Mouse (Mus musculus) hindbrain, embryonic 13.5 days (tissue): ENCODE results near the gene Emp3. TPM values are rescaled to one million over a fixed set of nuclear protein-coding genes. Genes with fewer than 3 reads are reported as not detected.
"Not testable (repeated sequence)": the region's sequence is repeated elsewhere in the genome, so short reads cannot be mapped to it uniquely, and the experiment has no call there.

Experiments used
- ATAC-seq: fragments of 200-750 bp; cut with Nextera tagmentation; 2 replicates; pipeline ENCODE4 v1.8.0; 2017; ENCODE audit warnings: moderate TSS enrichment; ENCODE audit not compliant: low FRiP score
- H3K27ac ChIP-seq: fragments of 300-500 bp; sonication (generic); 2 replicates; pipeline ENCODE4 v1.5.1; 2015; ENCODE audit warnings: inconsistent platforms, mild to moderate bottlenecking, moderate library complexity
- H3K27me3 ChIP-seq: fragments of 300-500 bp; sonication (generic); 2 replicates; pipeline ENCODE4 v1.6.1; 2015; ENCODE audit warnings: mild to moderate bottlenecking, inconsistent platforms
- H3K36me3 ChIP-seq: fragments of 300-500 bp; sonication (generic); 2 replicates; pipeline ENCODE4 v1.6.1; 2015; ENCODE audit warnings: mild to moderate bottlenecking, inconsistent platforms
- H3K4me1 ChIP-seq: fragments of 300-500 bp; sonication (generic); replicated peaks from 2 replicates; pipeline ENCODE4 v1.6.1; 2015; ENCODE audit warnings: inconsistent platforms
- H3K4me2 ChIP-seq: fragments of 300-500 bp; sonication (generic); 2 replicates; pipeline ENCODE4 v1.6.1; 2015; ENCODE audit warnings: inconsistent platforms, mild to moderate bottlenecking, moderate library complexity
- H3K4me3 ChIP-seq: fragments of 300-500 bp; sonication (generic); 2 replicates; pipeline ENCODE4 v1.5.1; 2015; ENCODE audit warnings: mild to moderate bottlenecking, inconsistent platforms
- H3K9ac ChIP-seq: fragments of 300-500 bp; sonication (generic); 2 replicates; pipeline ENCODE4 v1.6.1; 2015; ENCODE audit warnings: mild to moderate bottlenecking, inconsistent platforms
- H3K9me3 ChIP-seq: fragments of 300-500 bp; sonication (generic); 2 replicates; pipeline ENCODE4 v1.6.1; 2016; ENCODE audit warnings: inconsistent platforms
- WGBS: fragments of 180-500 bp; shearing (Covaris S2); methylation state at CpG from one replicate; pipeline ENCODE4 v1.1.7; 2015; 5-methylcytosine and 5-hydroxymethylcytosine counted together
- polyA plus RNA-seq: library from polyadenylated mRNA; unstranded; fragments of >200 nt; fragmentation: Nextera tagmentation; extraction: Ambion mirVana; gene quantifications from 2 replicates; pipeline ENCODE4 v1.2.1, GENCODE M21; 2015

The Emp3 gene
- polyA plus RNA-seq, 1 experiment from 2014 or later = 33.7 TPM

DNA sequence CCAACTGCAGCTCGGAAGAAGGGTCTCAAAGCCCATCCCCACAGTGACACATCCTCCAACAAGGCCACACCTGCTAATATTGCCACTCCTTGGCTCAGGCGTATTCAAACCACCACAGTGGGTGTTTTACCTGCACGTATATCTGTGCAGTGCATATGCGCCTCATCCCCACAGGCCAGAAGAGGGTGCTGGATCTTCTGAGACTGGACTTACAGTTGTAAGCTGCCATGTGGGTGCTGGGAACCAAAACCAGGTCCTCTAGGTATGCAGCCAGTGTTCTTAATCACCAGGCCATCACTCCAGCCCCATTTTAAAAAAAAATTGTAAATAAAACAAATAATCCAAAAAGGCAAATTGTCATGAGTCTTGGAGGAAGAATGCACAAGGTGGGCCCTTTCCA lies 40.7 kb downstream of the Emp3 start:
- Histone ChIP-seq H3K4me2 (no peak overlapping the region), H3K27ac (no peak overlapping the region; the same call in 1 of the 2 replicates), H3K36me3 (peaks cover 97% of the 10 kb centered on the region), H3K9ac (no peak overlapping the region), H3K4me1 (no peaks in the 10 kb centered on the region), H3K27me3 (no peaks in the 10 kb centered on the region), H3K4me3 (no peak overlapping the region), H3K9me3 (no peaks in the 10 kb centered on the region)
- ATAC-seq = no peak
- WGBS = 97% methylated on average over 4 of the region's 4 CpGs

DNA sequence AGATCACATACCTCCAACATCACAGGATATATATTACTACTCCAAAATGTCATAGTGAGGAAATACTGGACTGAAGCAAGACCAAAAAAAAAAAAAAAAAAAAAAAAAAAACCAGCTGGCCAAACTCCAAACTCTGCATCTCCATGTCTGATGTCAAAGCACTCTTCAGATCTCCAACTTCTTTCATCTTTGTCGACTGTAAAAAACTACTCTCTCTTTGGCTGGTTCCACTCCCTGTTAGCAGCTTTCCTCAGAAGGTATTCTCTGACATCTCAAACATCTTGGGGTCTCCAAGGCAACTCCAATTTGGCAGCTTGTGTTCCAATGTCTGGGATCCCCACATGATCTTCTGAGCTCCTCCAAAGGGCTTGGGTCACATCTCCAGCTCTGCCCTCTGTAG lies 42.9 kb downstream of the Emp3 start, which contains the start of gene Grin2d:
TSS of gene Grin2d (minus strand) at position 101 of the 400 bp plus-strand sequence.
- not testable (repeated sequence) for H3K4me3 ChIP-seq, H3K27me3 ChIP-seq, H3K4me2 ChIP-seq, H3K9ac ChIP-seq, ATAC-seq, H3K27ac ChIP-seq, H3K9me3 ChIP-seq
- WGBS = 100% methylated on average over 1 of the region's 1 CpGs
- H3K36me3 ChIP-seq = peaks cover 89% of the 10 kb centered on the region
- peaks cover 19% of the 10 kb centered on the region for H3K4me1 ChIP-seq

DNA sequence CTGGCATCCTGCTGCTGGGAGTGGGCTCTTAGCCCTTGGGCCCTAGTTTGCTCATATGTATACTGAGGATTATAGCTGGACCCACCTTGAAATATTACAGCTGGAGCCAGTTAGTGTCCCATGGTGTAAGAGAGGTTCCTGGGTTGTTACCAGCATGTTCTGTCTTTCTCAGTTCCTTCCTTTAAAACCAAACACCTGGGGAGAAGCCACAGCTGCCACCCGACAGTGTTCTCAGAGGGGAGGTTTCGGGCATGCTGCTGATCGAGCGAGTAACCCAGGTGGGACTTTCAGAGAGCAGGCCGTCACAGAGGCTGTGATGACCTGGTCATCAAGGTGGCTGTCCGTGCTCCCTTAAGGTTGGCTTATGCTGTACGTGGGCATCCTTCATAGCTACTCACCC lies 44.3 kb downstream of the Emp3 start:
- no peaks in the 10 kb centered on the region for H3K27me3 ChIP-seq
- H3K9ac ChIP-seq = no peak overlapping the region
- peaks cover 20% of the 10 kb centered on the region for H3K4me1 ChIP-seq
- no peak overlapping the region for H3K4me2 ChIP-seq
- H3K9me3 ChIP-seq = no peaks in the 10 kb centered on the region
- H3K4me3 ChIP-seq = no peak overlapping the region
- no peak overlapping the region for H3K27ac ChIP-seq
- peaks cover 76% of the 10 kb centered on the region for H3K36me3 ChIP-seq
- WGBS = 96% methylated on average over 7 of the region's 7 CpGs
- ATAC-seq = no peak

DNA sequence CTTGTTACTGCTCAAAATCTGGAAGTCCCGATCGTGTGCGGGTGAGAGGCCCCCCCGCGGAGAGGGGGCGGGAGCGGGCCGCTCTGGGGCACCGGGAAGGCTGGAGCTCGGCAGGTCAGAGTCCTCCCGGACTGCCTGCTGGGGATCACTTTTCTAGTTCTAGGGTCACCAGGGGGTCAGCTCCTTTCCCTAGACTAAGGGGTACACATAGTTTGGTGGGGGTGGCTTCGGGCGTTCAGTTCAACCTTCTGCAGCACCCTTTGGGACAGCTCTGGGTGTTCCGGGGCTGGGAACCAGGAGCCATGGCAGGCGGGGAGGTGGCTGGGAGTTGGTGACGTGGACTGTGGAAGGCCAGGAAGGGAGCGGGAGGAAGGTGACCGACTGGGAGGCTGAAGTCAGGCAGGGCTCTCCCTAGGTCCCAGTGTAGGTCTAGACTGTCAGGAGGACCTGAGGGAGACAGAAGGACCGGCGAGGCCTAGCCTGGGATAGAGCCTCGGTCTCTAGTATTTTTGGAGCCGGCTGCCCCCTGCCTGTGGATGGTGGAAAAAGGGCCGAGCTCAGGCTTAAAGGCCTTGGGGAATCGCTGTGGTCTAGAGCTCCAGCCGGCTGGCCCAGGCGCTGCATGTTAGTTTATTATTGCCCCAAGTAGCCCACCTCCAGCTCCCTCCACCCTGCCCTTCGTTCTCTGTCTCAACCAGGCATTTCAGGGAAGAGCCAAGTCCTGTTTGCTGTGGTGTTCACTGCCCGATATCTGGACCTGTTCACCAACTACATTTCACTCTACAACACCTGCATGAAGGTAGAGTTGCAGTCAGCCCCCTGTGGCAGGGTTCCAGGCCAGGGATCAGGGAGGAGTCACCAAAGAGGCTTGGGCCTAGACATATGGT lies 47.9 kb downstream of the Emp3 start:
- H3K4me1 ChIP-seq = peaks cover 53% of the 10 kb centered on the region
- peaks cover 40% of the 10 kb centered on the region for H3K36me3 ChIP-seq
- H3K27me3 ChIP-seq = peaks cover 31% of the 10 kb centered on the region
- 3% methylated on average over 28 of the region's 28 CpGs for WGBS
- peak overlapping the region; percentile 98 for H3K9ac ChIP-seq
- H3K9me3 ChIP-seq = no peaks in the 10 kb centered on the region
- peak overlapping the region; percentile 89 for H3K27ac ChIP-seq
- ATAC-seq = peak; percentile 26
- peak overlapping the region; percentile 68 for H3K4me3 ChIP-seq
- H3K4me2 ChIP-seq = peak overlapping the region; percentile 83

DNA sequence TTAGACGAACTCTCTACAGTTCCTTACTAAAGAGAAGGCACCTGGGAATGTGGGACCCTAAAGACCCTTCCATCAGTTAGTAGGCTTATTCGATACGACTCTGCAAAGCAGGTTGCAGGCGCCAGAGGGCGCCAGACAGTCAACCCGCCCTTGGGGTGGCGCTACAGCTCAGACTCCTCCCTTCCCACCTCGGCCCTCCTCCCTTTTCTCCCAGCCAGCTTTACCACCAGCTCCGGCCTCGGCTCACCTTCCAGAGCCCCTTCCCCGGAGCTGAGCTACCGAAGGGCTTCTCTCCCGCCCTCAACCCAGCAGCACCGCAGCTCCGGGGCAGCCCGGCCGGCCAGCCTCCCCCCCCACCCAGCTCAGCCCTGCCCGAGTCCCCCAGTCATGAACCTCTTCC lies 48.6 kb downstream of the Emp3 start, which contains the start of gene Kdelr1:
TSS of gene Kdelr1 (plus strand) at position 149 of the 400 bp plus-strand sequence.
- ATAC-seq = peak; percentile 63

DNA sequence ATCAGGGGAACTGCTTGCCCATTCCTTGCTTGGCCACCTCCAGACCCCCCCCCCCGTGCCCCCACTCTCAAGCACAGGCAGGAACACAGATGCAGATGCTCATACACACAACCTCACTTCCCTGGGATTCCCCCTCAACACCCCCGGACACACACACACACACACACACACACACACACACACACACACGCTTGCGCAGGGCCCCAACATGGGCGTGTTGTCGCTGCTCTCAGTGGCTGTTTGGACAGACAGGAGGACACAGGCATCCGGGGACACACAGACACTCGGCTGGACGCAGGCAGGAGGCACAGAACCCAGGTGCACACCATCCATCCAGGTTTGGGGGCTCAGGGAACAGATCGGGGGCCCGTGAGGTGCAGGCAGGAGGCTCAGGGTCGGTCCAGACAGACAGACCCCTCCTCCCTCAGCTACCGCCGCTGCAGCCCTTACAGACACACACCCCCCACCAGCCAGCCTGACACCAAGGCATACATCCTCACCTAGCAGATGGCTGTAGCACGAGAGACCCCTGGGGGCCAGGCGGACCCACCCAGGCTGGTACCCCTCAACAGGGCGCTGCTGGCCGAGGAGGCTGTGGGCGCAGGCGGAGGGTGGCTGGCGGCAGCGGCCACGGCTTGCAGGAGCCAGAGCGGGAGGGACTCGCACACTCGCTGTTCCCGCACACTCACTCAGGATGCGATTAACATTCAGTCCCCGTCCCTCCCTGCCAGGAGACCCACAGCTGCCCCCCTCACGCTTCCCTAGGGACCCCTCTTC lies 50.7 kb downstream of the Emp3 start:
- no peak for ATAC-seq
- Histone ChIP-seq H3K36me3 (peaks cover 13% of the 10 kb centered on the region), H3K4me3 (peak overlapping the region; percentile 48), H3K27me3 (peaks cover 47% of the 10 kb centered on the region), H3K4me1 (peaks cover 71% of the 10 kb centered on the region), H3K27ac (peak overlapping the region; percentile 75), H3K9ac (peak overlapping the region; percentile 81), H3K9me3 (no peaks in the 10 kb centered on the region), H3K4me2 (peak overlapping the region; percentile 72)
- WGBS = under 1% methylated on average over 28 of the region's 30 CpGs

More for the DNA sequence above, 48.6 kb downstream of the Emp3 start, which contains the start of gene Kdelr1:
- Histone ChIP-seq H3K4me1 (peaks cover 60% of the 10 kb centered on the region), H3K9me3 (no peaks in the 10 kb centered on the region), H3K4me2 (peak within 1 kb of the TSS; percentile 83), H3K4me3 (peak within 1 kb of the TSS; percentile 68), H3K36me3 (peaks cover 34% of the 10 kb centered on the region), H3K27me3 (peaks cover 38% of the 10 kb centered on the region), H3K9ac (peak within 1 kb of the TSS; percentile 98), H3K27ac (peak within 1 kb of the TSS; percentile 89)
- under 1% methylated on average over 18 of the region's 18 CpGs for WGBS

DNA sequence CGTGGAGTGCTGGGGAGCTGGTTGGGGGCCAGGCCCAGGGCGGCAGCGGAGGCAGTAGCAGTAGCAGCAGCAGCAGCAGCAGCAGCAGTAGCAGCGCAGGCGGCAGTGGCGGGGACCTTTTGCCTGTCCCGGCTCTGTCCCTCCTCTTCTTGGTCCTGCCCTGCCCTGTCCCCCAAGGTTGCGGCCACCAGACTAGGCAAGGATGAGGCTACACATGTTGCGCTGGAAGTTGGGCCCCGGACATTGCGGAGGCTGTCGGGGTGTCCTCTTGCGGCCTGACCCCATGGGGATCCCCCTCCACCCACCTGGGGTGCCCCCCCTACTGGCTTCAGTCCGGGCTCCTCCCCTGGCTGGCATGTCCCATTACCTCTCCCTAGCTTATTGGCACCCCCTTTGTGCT lies 51.4 kb downstream of the Emp3 start:
- H3K4me3 ChIP-seq = peak overlapping the region; percentile 48
- peak overlapping the region; percentile 72 for H3K4me2 ChIP-seq
- no peaks in the 10 kb centered on the region for H3K9me3 ChIP-seq
- 6% methylated on average over 14 of the region's 14 CpGs for WGBS
- H3K27ac ChIP-seq = peak overlapping the region; percentile 75
- no peak for ATAC-seq
- H3K4me1 ChIP-seq = peaks cover 67% of the 10 kb centered on the region
- H3K36me3 ChIP-seq = peaks cover 7% of the 10 kb centered on the region
- H3K9ac ChIP-seq = peak overlapping the region; percentile 81
- peaks cover 48% of the 10 kb centered on the region for H3K27me3 ChIP-seq

DNA sequence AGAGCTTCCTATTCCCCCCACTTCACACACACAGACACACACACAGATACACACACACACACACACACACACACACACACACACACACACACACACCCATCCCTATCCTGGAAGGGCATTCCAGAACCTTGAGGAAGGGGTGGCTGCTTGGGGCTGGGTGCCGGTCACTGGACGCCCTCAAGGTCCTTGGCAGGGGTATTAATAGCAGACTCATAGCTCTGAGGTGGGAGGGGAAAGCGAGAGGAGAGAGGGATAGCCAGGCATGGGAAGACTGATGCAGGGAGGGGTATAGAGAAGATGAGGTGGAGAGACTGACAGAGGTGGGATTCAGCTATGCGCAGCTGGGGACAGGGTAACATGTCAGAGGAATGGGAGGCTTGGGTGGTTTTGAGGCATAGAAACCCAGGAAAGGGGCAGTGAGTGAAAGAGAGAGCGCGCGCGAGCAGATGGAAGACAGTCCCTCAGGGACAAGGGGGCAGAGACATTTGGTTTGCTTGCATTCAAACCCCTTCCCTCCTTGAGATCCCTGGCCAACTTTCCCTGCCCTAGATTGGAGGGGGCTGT lies 52.0 kb downstream of the Emp3 start:
- 10% methylated on average over 8 of the region's 8 CpGs for WGBS
- peaks cover 50% of the 10 kb centered on the region for H3K27me3 ChIP-seq

More for the DNA sequence above, 52.0 kb downstream of the Emp3 start:
- peak overlapping the region; percentile 72 for H3K4me2 ChIP-seq
- H3K4me1 ChIP-seq = peaks cover 61% of the 10 kb centered on the region
- H3K9ac ChIP-seq = peak overlapping the region; percentile 81
- ATAC-seq = no peak
- peak overlapping the region; percentile 48 for H3K4me3 ChIP-seq
- no peaks in the 10 kb centered on the region for H3K9me3 ChIP-seq
- H3K27ac ChIP-seq = peak overlapping the region; percentile 75; the same call in 1 of the 2 replicates
- H3K36me3 ChIP-seq = 0 out of 2 replicates have a peak, but pooled peaks cover 3% of the 10 kb centered on the region

Other genes starting within 250 kb of the Emp3 start
- 2.3 and 2.6 TPM in 2 replicates for gene Ntn5, start 237.4 kb downstream of the Emp3 start, polyA plus RNA-seq
- 0.40 and 0.86 TPM in 2 replicates for gene Sec1, start 227.0 kb downstream of the Emp3 start, polyA plus RNA-seq
- 38.5 and 41.6 TPM in 2 replicates for gene Car11, start 221.6 kb downstream of the Emp3 start, polyA plus RNA-seq
- 2.9 and 3.6 TPM in 2 replicates for gene Dbp, start 216.3 kb downstream of the Emp3 start, polyA plus RNA-seq
- gene Rpl18, start 205.9 kb downstream of the Emp3 start, polyA plus RNA-seq = 626 and 633 TPM in 2 replicates
- 24.1 and 25.0 TPM in 2 replicates for gene Sphk2, start 203.4 kb downstream of the Emp3 start, polyA plus RNA-seq
- gene Fam83e, start 200.2 kb downstream of the Emp3 start, polyA plus RNA-seq = 0.48 and 0.83 TPM in 2 replicates
- gene Spaca4, start 195.6 kb downstream of the Emp3 start, polyA plus RNA-seq = not detected in 2 replicates
- gene Lmtk3, start 137.7 kb downstream of the Emp3 start, polyA plus RNA-seq = 21.1 and 22.8 TPM in 2 replicates
- gene Sult2b1, start 136.7 kb downstream of the Emp3 start, polyA plus RNA-seq = 5.2 and 5.3 TPM in 2 replicates
- 327 and 333 TPM in 2 replicates for gene Cyth2, start 106.8 kb downstream of the Emp3 start, polyA plus RNA-seq
- 0.50 and 0.81 TPM in 2 replicates for gene Kcnj14, start 96.6 kb downstream of the Emp3 start, polyA plus RNA-seq
- gene Grwd1, start 90.5 kb downstream of the Emp3 start, polyA plus RNA-seq = 37.5 and 40.3 TPM in 2 replicates
- gene Kdelr1, start 48.6 kb downstream of the Emp3 start, polyA plus RNA-seq = 40.6 and 45.7 TPM in 2 replicates
- 1.5 and 1.6 TPM in 2 replicates for gene Grin2d, start 43.0 kb downstream of the Emp3 start, polyA plus RNA-seq
- gene Syngr4, start 24.7 kb downstream of the Emp3 start, polyA plus RNA-seq = 0.17 and 0.36 TPM in 2 replicates
- gene Tmem143, start 24.5 kb downstream of the Emp3 start, polyA plus RNA-seq = 6.2 and 6.6 TPM in 2 replicates
- gene Ccdc114, start 2.7 kb upstream of the Emp3 start, polyA plus RNA-seq = 4.9 and 7.6 TPM in 2 replicates
- gene Abcc6, start 108.9 kb upstream of the Emp3 start, polyA plus RNA-seq = 0.23 and 0.40 TPM in 2 replicates
- gene Nomo1, start 112.3 kb upstream of the Emp3 start, polyA plus RNA-seq = 37.2 and 37.7 TPM in 2 replicates
- 0.88 and 1.6 TPM in 2 replicates for gene Kcnj11, start 179.4 kb upstream of the Emp3 start, polyA plus RNA-seq